Mouse (Mus musculus) forebrain, embryonic 15.5 days (tissue): ENCODE data around the gene Efcab5. TPM values are rescaled to one million over a fixed set of nuclear protein-coding genes. Genes with fewer than 3 reads are reported as not detected.
A peak's percentile ranks its signal among the peaks of the same experiment; 100 is the strongest.

Experiments
- ATAC-seq: fragments of 200-750 bp; cut with Nextera tagmentation; replicated peaks from 2 replicates; pipeline ENCODE4 v1.8.0; 2017; ENCODE audit warnings: mild to moderate bottlenecking, moderate TSS enrichment, moderate library complexity
- H3K27ac ChIP-seq: fragments of 300-500 bp; sonication (generic); replicated peaks from 2 replicates; pipeline ENCODE4 v1.5.1; 2015; ENCODE audit warnings: mild to moderate bottlenecking, inconsistent platforms
- H3K27me3 ChIP-seq: fragments of 300-500 bp; sonication (generic); 2 replicates; pipeline ENCODE4 v1.6.1; 2015; ENCODE audit warnings: inconsistent platforms
- H3K36me3 ChIP-seq: fragments of 300-500 bp; sonication (generic); 2 replicates; pipeline ENCODE4 v1.6.1; 2015; ENCODE audit warnings: mild to moderate bottlenecking, inconsistent platforms
- H3K4me1 ChIP-seq: fragments of 300-500 bp; sonication (generic); 2 replicates; pipeline ENCODE4 v1.6.1; 2015; ENCODE audit warnings: inconsistent platforms
- H3K4me2 ChIP-seq: fragments of 300-500 bp; sonication (generic); replicated peaks from 2 replicates; pipeline ENCODE4 v1.6.1; 2015; ENCODE audit warnings: mild to moderate bottlenecking, inconsistent platforms
- H3K4me3 ChIP-seq: fragments of 300-500 bp; sonication (generic); 2 replicates; pipeline ENCODE4 v1.5.1; 2015; ENCODE audit warnings: mild to moderate bottlenecking, inconsistent platforms
- H3K9ac ChIP-seq: fragments of 300-500 bp; sonication (generic); replicated peaks from 2 replicates; pipeline ENCODE4 v1.6.1; 2015; ENCODE audit warnings: mild to moderate bottlenecking, inconsistent platforms
- H3K9me3 ChIP-seq: fragments of 300-500 bp; sonication (generic); 2 replicates; pipeline ENCODE4 v1.6.1; 2016; ENCODE audit warnings: inconsistent platforms
- WGBS: fragments of 180-500 bp; shearing (Covaris S2); methylation state at CpG from one replicate; pipeline ENCODE4 v1.1.7; 2015; ENCODE audit warnings: mixed read lengths; 5-methylcytosine and 5-hydroxymethylcytosine counted together
- polyA plus RNA-seq: library from polyadenylated mRNA; unstranded; fragments of >200 nt; fragmentation: Nextera tagmentation; extraction: Ambion mirVana; gene quantifications from 2 replicates; pipeline ENCODE4 v1.2.1, GENCODE M21; 2015

The Efcab5 gene
- 0.59 and 0.77 TPM in 2 replicates for polyA plus RNA-seq

- ATAC-seq: no peak
- WGBS: 86% methylated on average over 6 of the region's 6 CpGs
- Histone ChIP-seq H3K36me3 (no peaks in the 10 kb centered on the region), H3K4me2 (no peak within 1 kb of the TSS), H3K9ac (no peak within 1 kb of the TSS), H3K27me3 (no peaks in the 10 kb centered on the region), H3K27ac (no peak within 1 kb of the TSS), H3K9me3 (no peaks in the 10 kb centered on the region), H3K4me1 (peaks cover 6% of the 10 kb centered on the region), H3K4me3 (no peak within 1 kb of the TSS)
These were observed at the start of gene Efcab5 for GRCm38 (mm10) chr11:77188868-77189267. Efcab5 (minus strand) TSS chr11:77188968.

GRCm38 (mm10) chr11:77235267-77235666, 46.5 kb upstream of the Efcab5 start:
- WGBS: 96% methylated on average over 1 of the region's 1 CpGs
- Histone ChIP-seq H3K27me3 (no peaks in the 10 kb centered on the region), H3K9me3 (no peaks in the 10 kb centered on the region), H3K4me1 (no peaks in the 10 kb centered on the region), H3K36me3 (no peaks in the 10 kb centered on the region), H3K4me3 (no peak overlapping the region), H3K27ac (no peak overlapping the region), H3K4me2 (no peak overlapping the region), H3K9ac (no peak overlapping the region)
- no peak for ATAC-seq

- ATAC-seq: no peak
- H3K9me3 ChIP-seq: no peaks in the 10 kb centered on the region
- H3K4me2 ChIP-seq: no peak overlapping the region
- WGBS: 95% methylated on average over 2 of the region's 2 CpGs
- H3K27ac ChIP-seq: no peak overlapping the region
- H3K4me3 ChIP-seq: no peak overlapping the region
- no peaks in the 10 kb centered on the region for H3K27me3 ChIP-seq
- H3K36me3 ChIP-seq: no peaks in the 10 kb centered on the region
- H3K9ac ChIP-seq: no peak overlapping the region
- H3K4me1 ChIP-seq: no peaks in the 10 kb centered on the region
These were observed 42.7 kb upstream of the Efcab5 start for GRCm38 (mm10) chr11:77231514-77231913.

GRCm38 (mm10) chr11:77230765-77231164, 42.0 kb upstream of the Efcab5 start:
- no peak overlapping the region for H3K4me3 ChIP-seq

GRCm38 (mm10) chr11:77216761-77217130, 28.0 kb upstream of the Efcab5 start:
- WGBS: under 1% methylated on average over 11 of the region's 11 CpGs
- ATAC-seq: peak; percentile 80
- H3K4me1 ChIP-seq: peaks cover 28% of the 10 kb centered on the region
- peak overlapping the region; percentile 93 for H3K4me3 ChIP-seq
- peak overlapping the region; percentile 99 for H3K9ac ChIP-seq
- peak overlapping the region; percentile 74 for H3K4me2 ChIP-seq
- no peaks in the 10 kb centered on the region for H3K27me3 ChIP-seq
- peak overlapping the region; percentile 100 for H3K27ac ChIP-seq
- no peaks in the 10 kb centered on the region for H3K9me3 ChIP-seq
- no peaks in the 10 kb centered on the region for H3K36me3 ChIP-seq

More at GRCm38 (mm10) chr11:77230765-77231164, 42.0 kb upstream of the Efcab5 start:
- WGBS: 86% methylated on average over 2 of the region's 2 CpGs
- Histone ChIP-seq H3K4me2 (no peak overlapping the region), H3K27ac (no peak overlapping the region), H3K9me3 (no peaks in the 10 kb centered on the region), H3K27me3 (no peaks in the 10 kb centered on the region), H3K36me3 (no peaks in the 10 kb centered on the region), H3K9ac (no peak overlapping the region), H3K4me1 (no peaks in the 10 kb centered on the region)
- no peak for ATAC-seq

GRCm38 (mm10) chr11:77215951-77216760, 27.4 kb upstream of the Efcab5 start, which contains the start of gene Ssh2:
Ssh2 (plus strand) TSS chr11:77216287.
- Histone ChIP-seq H3K27ac (peak within 1 kb of the TSS; percentile 100), H3K9me3 (no peaks in the 10 kb centered on the region), H3K36me3 (no peaks in the 10 kb centered on the region), H3K4me2 (peak within 1 kb of the TSS; percentile 74), H3K4me1 (peaks cover 28% of the 10 kb centered on the region), H3K4me3 (peak within 1 kb of the TSS; percentile 93), H3K9ac (peak within 1 kb of the TSS; percentile 99), H3K27me3 (no peaks in the 10 kb centered on the region)
- under 1% methylated on average over 52 of the region's 82 CpGs for WGBS
- peak; percentile 93 for ATAC-seq

GRCm38 (mm10) chr11:77215483-77215882, 26.7 kb upstream of the Efcab5 start:
- H3K4me2 ChIP-seq: peak overlapping the region; percentile 74
- H3K27me3 ChIP-seq: no peaks in the 10 kb centered on the region
- peak overlapping the region; percentile 99 for H3K9ac ChIP-seq
- H3K27ac ChIP-seq: peak overlapping the region; percentile 100
- no peaks in the 10 kb centered on the region for H3K9me3 ChIP-seq
- H3K4me3 ChIP-seq: peak overlapping the region; percentile 93
- H3K4me1 ChIP-seq: peaks cover 28% of the 10 kb centered on the region
- under 1% methylated on average over 11 of the region's 11 CpGs for WGBS
- no peaks in the 10 kb centered on the region for H3K36me3 ChIP-seq
- peak; percentile 20; the same call in 1 of the 2 replicates for ATAC-seq

- Histone ChIP-seq H3K27ac (0 out of 2 replicates have a peak overlapping the region, but pooled peaks have one; percentile 33), H3K36me3 (no peaks in the 10 kb centered on the region), H3K9ac (no peak overlapping the region), H3K4me1 (peaks cover 28% of the 10 kb centered on the region), H3K9me3 (no peaks in the 10 kb centered on the region), H3K4me3 (no peak overlapping the region), H3K27me3 (no peaks in the 10 kb centered on the region), H3K4me2 (no peak overlapping the region)
- 0% methylated on average over 1 of the region's 1 CpGs for WGBS
- peak; percentile 42 for ATAC-seq
These were observed 26.0 kb upstream of the Efcab5 start for GRCm38 (mm10) chr11:77214755-77215154.

- Histone ChIP-seq H3K27me3 (no peaks in the 10 kb centered on the region), H3K36me3 (no peaks in the 10 kb centered on the region), H3K9me3 (no peaks in the 10 kb centered on the region), H3K27ac (no peak overlapping the region), H3K4me3 (no peak overlapping the region), H3K9ac (no peak overlapping the region), H3K4me2 (no peak overlapping the region), H3K4me1 (peaks cover 28% of the 10 kb centered on the region)
- WGBS: 87% methylated on average over 1 of the region's 1 CpGs
- ATAC-seq: no peak
These were observed 25.4 kb upstream of the Efcab5 start for GRCm38 (mm10) chr11:77214142-77214692.

- peaks cover 11% of the 10 kb centered on the region for H3K4me1 ChIP-seq
- H3K27ac ChIP-seq: no peak overlapping the region
- H3K4me3 ChIP-seq: no peak overlapping the region
- no peaks in the 10 kb centered on the region for H3K9me3 ChIP-seq
- no peak for ATAC-seq
- WGBS: 97% methylated on average over 1 of the region's 1 CpGs
- no peaks in the 10 kb centered on the region for H3K36me3 ChIP-seq
- H3K27me3 ChIP-seq: no peaks in the 10 kb centered on the region
- no peak overlapping the region for H3K9ac ChIP-seq
- H3K4me2 ChIP-seq: no peak overlapping the region
These were observed 11.9 kb upstream of the Efcab5 start for GRCm38 (mm10) chr11:77200703-77201102.

GRCm38 (mm10) chr11:77199636-77200035, 10.9 kb upstream of the Efcab5 start:
- no peaks in the 10 kb centered on the region for H3K36me3 ChIP-seq
- no peak for ATAC-seq
- H3K9me3 ChIP-seq: no peaks in the 10 kb centered on the region
- H3K27me3 ChIP-seq: no peaks in the 10 kb centered on the region
- peaks cover 18% of the 10 kb centered on the region for H3K4me1 ChIP-seq
- H3K27ac ChIP-seq: no peak overlapping the region
- no peak overlapping the region for H3K4me3 ChIP-seq
- H3K4me2 ChIP-seq: no peak overlapping the region
- WGBS: 48% methylated on average over 4 of the region's 4 CpGs
- H3K9ac ChIP-seq: no peak overlapping the region
